Mouse (Mus musculus) adrenal gland, postnatal 25 days (tissue): ENCODE data around the gene Gdpd5. TPM values are rescaled to one million over a fixed set of nuclear protein-coding genes. Genes with fewer than 3 reads are reported as not detected.
"Not testable (repeated sequence)": the region's sequence is repeated elsewhere in the genome, so short reads cannot be mapped to it uniquely, and the experiment has no call there.

ENCODE experiments used
- DNase-seq: peaks from one replicate; pipeline ENCODE4 v3.0.0; 2021; ENCODE audit warnings: mixed read lengths
- total RNA-seq: library from RNA; stranded (reverse); gene quantifications from 2 replicates; pipeline ENCODE4 v1.2.3, GENCODE M21; 2021

The Gdpd5 gene
- total RNA-seq, 1 experiment from 2014 or later: 9.9 TPM

GRCm38 (mm10) chr7:99477235-99477634 is 96.0 kb downstream of the Gdpd5 start:
- DNase-seq: no peak

DNA sequence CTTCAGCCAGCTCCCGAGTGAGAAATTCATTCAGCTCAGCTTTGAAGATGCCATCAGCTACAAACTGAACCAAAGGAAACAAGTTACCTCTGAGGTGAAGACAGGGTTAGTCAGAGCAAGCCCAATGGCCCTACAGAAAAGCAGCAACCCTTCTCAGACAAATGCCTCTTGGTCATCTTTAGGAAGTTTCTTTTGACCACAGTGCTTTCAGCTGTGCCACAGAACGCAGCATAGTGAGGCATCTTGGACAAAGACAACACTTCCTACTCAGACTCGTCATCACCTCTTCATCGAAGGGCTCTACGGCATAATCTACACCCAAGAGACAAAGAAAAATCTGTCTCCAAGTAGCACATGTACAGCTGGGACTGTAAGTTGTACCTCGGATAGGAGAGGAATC is 101.4 kb downstream of the Gdpd5 start:
- DNase-seq: no peak

DNA sequence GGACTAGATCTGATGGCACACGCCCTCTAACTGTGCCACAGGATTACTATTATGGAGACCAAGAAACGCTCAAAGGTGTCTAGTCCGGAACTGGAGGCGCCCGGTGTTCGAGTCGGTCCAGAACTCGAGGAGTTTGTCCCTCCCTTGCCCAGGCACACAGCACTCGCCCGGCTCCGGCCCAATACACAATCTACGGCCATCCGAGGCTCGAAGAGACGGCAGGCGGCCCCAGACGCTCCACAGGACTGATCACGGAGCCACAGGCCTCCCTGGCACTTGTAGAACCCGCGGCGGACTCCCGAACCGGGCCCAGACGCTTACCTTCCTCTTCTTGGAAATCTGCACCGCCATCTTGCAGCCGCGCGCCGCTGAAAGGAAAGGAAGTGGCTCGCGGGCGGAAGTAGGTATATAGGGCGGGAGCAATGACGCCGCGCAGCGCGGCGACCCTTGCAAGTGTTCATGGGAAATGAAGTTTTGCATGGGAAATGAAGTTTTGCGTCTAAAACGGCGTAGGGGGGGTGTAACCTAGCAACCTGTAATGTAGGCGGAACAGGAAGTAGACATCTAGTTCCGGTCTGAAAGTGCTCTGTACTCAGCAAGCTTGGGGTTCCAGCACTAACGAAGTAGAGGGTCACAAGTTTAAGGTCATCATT is 102.2 kb downstream of the Gdpd5 start, which contains the start of gene Rps3:
Gene Rps3 (minus strand): TSS at position 468 of the 653 bp plus-strand sequence.
- DNase-seq: peak; percentile 86

DNA sequence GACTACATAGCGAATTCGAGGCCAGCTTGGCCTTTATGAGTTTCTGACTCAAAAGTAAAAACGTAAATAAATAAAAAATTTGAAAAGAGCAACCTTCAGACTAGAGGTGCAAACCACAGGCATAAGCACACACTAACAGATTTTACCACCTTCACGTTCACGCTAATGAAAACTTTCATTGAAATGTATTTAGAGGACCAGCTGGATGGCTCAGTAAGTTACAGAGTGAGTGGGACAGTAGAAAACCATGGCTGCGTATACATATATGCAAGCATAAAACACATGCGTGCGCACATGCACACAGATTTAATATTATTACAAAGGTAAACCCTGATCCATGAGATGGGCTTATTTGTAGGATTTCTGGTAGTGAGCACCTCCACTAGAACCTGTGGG is 102.7 kb downstream of the Gdpd5 start:
- no peak for DNase-seq

DNA sequence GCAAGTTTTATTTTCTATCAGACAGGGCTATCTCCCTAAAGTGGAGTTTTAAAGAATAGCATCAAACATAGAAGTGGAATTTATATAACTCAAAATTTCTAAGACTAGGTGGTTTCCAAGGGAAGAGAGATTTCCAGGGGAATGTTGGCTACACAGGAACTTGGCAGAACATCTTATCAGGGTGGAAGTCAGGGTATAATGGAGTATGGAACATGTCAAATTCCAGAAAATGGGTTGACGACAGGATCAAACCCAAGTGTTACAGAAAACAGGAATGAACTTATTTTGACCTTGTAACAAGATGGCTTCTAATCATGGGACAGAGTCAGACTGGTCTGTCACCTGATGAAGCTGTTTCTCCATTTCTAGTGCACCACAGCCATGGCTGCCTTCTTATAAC is 103.5 kb downstream of the Gdpd5 start:
- DNase-seq: no peak

GRCm38 (mm10) chr7:99489708-99490107 is 108.5 kb downstream of the Gdpd5 start:
- no peak for DNase-seq

DNA sequence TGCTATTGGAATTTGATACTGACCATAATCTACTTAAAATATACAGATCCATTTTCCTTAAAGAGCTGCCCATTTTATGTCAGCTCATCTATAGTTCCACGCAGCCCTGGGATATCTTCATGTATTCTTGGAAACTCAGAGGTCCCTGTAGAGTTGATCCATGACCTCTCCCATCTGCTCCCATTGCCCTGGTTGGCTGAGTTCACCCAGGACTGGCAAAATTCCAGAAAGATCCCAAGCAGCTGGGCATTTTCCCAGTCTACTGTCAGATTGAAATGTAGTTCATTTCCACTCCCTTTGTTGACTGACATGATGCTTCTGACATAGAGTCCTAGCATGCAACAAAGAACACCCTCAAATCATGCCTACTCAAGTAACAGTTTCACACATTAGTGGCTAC is 117.9 kb downstream of the Gdpd5 start:
- no peak for DNase-seq

GRCm38 (mm10) chr7:99500201-99500600 is 119.0 kb downstream of the Gdpd5 start:
- peak; percentile 83 for DNase-seq

DNA sequence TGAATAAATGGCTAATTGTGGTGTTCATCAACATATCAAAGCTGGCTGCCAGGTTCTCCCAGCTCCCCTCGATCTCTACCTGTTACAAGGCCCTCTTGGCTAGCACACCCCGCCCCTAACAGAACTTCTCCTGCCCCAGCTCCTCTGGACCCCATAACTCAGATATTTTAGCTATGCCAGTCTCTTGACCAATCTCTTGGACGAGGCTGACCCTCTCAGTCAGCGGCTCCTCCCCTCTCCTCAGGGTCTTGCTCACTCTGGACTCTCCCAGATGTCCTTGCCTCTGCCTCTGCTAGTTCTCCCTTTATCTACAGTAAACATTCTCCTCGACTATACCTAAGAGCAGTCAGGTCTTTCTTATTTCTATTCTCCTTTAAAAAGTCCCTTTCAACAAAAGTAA is 119.4 kb downstream of the Gdpd5 start:
- no peak for DNase-seq

GRCm38 (mm10) chr7:99501148-99501547 is 119.9 kb downstream of the Gdpd5 start:
- DNase-seq: no peak

- DNase-seq: no peak
These were observed 123.3 kb downstream of the Gdpd5 start for GRCm38 (mm10) chr7:99504556-99504955.

DNA sequence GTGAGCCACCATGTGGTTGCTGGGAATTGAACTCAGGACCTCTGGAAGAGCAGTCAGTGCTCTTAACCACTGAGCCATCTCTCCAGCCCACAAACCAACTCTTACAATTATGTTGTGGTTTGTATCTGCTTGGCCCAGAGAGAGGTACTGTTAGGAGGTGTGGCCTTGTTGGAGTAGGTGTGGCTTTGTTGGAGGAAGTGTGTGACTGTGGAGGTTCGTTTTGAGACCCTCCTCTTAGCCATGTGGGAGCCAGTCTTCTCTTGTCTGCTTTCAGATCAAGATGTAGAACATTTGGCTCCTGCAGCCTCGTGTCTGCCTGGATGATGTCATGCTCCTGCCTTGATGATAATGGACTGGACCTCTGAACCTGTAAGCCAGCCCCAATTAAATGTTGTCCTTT is 127.0 kb downstream of the Gdpd5 start:
- DNase-seq: not testable (repeated sequence)

DNA sequence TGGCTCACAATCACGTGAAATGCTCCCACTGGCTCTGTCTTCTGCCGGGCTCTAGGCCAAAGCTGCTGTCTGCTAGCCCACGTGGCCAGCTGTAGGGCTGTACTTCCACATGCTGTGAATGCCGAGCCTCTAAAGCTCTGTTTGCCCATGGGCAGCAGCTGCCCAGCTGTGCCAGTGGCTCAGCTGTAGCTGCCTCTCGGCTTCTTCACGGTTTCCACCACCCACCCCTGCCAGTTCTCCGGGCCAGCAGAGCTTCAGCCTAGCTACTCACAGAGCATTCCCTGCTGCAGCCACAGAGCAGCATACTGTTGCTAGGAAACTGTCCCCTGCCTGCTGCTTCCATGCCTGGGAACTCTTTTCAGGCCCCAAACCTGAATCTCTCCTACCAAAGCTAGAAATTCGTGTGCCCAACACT is 128.9 kb downstream of the Gdpd5 start:
- DNase-seq: peak; percentile 35

Other genes starting within 250 kb of the Gdpd5 start
- 36.4 and 36.9 TPM in 2 replicates for gene Uvrag, start 240.3 kb upstream of the Gdpd5 start, total RNA-seq
- 635 and 725 TPM in 2 replicates for gene Dgat2, start 198.7 kb upstream of the Gdpd5 start, total RNA-seq
- 0.79 and 2.3 TPM in 2 replicates for gene Mogat2, start 142.8 kb upstream of the Gdpd5 start, total RNA-seq
- 6.7 and 8.8 TPM in 2 replicates for gene Map6, start 114.0 kb upstream of the Gdpd5 start, total RNA-seq
- gene Serpinh1, start 28.2 kb upstream of the Gdpd5 start, total RNA-seq: 318 and 396 TPM in 2 replicates
- gene Klhl35, start 84.6 kb downstream of the Gdpd5 start, total RNA-seq: 0.43 and 1.5 TPM in 2 replicates
- gene Rps3, start 102.3 kb downstream of the Gdpd5 start, total RNA-seq: 552 and 603 TPM in 2 replicates
- 43.9 and 69.0 TPM in 2 replicates for gene Arrb1, start 154.1 kb downstream of the Gdpd5 start, total RNA-seq
- gene Tpbgl, start 245.7 kb downstream of the Gdpd5 start, total RNA-seq: 16.6 and 23.2 TPM in 2 replicates